Mouse (Mus musculus): ENCODE measurements around the gene Adgrl4. TPM values are rescaled to one million over a fixed set of nuclear protein-coding genes. Genes with fewer than 3 reads are reported as not detected.

Adgrl4 gene
- polyA plus RNA-seq, 1 experiment, result not detected

GRCm38 (mm10) chr3:151424326-151425207 lies 13.1 kb upstream of the Adgrl4 start:
- Histone ChIP-seq H3K27ac (ENCODE audit: insufficient read depth, low read length) (no peak overlapping the region), H3K4me3 (ENCODE audit: insufficient read depth, low read length) (no peak overlapping the region), H3K4me1 (ENCODE audit: control insufficient read depth, insufficient read depth, low read length) (no peaks in the 10 kb centered on the region)
- no peak for TF ChIP-seq CTCF (IDR thresholded peaks at IDR 0.05; ENCODE audit: borderline replicate concordance, insufficient read depth, low read length)
- TF ChIP-seq POLR2A (IDR thresholded peaks at IDR 0.05; ENCODE audit: low read depth, low read length), result no peak

GRCm38 (mm10) chr3:151430106-151430505 lies 7.6 kb upstream of the Adgrl4 start:
- Histone ChIP-seq H3K4me3 (ENCODE audit: insufficient read depth, low read length) (no peak overlapping the region), H3K4me1 (ENCODE audit: control insufficient read depth, insufficient read depth, low read length) (peaks cover 2% of the 10 kb centered on the region; the same call in 1 of the 2 replicates), H3K27ac (ENCODE audit: insufficient read depth, low read length) (no peak overlapping the region)
- TF ChIP-seq CTCF (IDR thresholded peaks at IDR 0.05; ENCODE audit: borderline replicate concordance, insufficient read depth, low read length) (no peak), POLR2A (IDR thresholded peaks at IDR 0.05; ENCODE audit: low read depth, low read length) (no peak)

- peaks cover 2% of the 10 kb centered on the region; the same call in 1 of the 2 replicates for H3K4me1 ChIP-seq (ENCODE audit: control insufficient read depth, insufficient read depth, low read length)
- TF ChIP-seq POLR2A (IDR thresholded peaks at IDR 0.05; ENCODE audit: low read depth, low read length) (no peak), CTCF (IDR thresholded peaks at IDR 0.05; ENCODE audit: borderline replicate concordance, insufficient read depth, low read length) (no peak)
These were observed 6.2 kb upstream of the Adgrl4 start for GRCm38 (mm10) chr3:151431507-151431906.

DNA sequence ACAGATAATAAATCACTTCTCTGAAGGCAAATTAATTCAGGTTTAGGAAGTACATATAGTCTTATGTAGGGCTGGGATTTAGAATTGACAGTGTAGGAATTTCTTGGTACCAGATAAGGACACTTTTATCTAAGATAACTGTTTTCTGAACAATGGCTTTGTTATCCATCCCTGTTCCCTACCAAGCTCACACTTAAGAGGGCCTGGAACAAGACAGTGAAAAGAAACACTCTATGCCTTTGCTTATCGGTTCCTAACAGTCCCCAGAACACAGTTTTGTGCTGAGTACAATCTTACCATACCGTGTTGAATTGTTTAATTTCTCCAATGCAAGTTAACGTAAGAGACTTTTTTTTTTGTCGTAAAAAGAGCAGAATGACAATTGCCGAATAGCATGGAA lies 677 bp downstream of the Adgrl4 start:
- H3K4me1 ChIP-seq (ENCODE audit: control insufficient read depth, insufficient read depth, low read length), result no peaks in the 10 kb centered on the region
- no peak overlapping the region for H3K4me3 ChIP-seq (ENCODE audit: insufficient read depth, low read length)
- H3K27ac ChIP-seq (ENCODE audit: insufficient read depth, low read length), result no peak overlapping the region
- TF ChIP-seq POLR2A (IDR thresholded peaks at IDR 0.05; ENCODE audit: low read depth, low read length), result no peak
- TF ChIP-seq CTCF (IDR thresholded peaks at IDR 0.05; ENCODE audit: borderline replicate concordance, insufficient read depth, low read length), result no peak

More at GRCm38 (mm10) chr3:151431507-151431906, 6.2 kb upstream of the Adgrl4 start:
- peak overlapping the region; percentile 13; the same call in 1 of the 2 replicates for H3K27ac ChIP-seq (ENCODE audit: insufficient read depth, low read length)
- H3K4me3 ChIP-seq (ENCODE audit: insufficient read depth, low read length), result no peak overlapping the region

- Histone ChIP-seq H3K4me1 (ENCODE audit: control insufficient read depth, insufficient read depth, low read length) (no peaks in the 10 kb centered on the region), H3K27ac (ENCODE audit: insufficient read depth, low read length) (no peak overlapping the region), H3K4me3 (ENCODE audit: insufficient read depth, low read length) (no peak overlapping the region)
- TF ChIP-seq CTCF (IDR thresholded peaks at IDR 0.05; ENCODE audit: borderline replicate concordance, insufficient read depth, low read length) (no peak), POLR2A (IDR thresholded peaks at IDR 0.05; ENCODE audit: low read depth, low read length) (no peak)
These were observed 2.3 kb downstream of the Adgrl4 start for GRCm38 (mm10) chr3:151439976-151440375.

DNA sequence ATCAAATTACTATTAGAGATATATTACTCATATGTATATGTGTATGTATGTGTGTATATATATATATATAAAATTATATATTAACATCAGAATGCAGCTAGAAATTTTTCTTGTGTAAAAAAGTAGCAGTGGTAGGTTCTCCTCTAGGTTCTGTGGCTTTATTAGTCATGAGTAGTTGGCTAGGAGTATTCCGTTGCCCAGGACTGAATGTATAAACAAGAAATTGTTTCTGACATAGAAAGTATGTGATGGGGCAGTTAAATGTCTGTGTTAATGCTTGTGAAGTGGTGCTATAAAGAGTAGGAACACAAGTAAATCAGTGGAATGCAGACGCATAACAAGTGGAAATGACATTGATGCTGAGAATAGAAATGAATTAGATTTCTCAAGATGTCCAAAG lies 4.3 kb downstream of the Adgrl4 start:
- TF ChIP-seq POLR2A (IDR thresholded peaks at IDR 0.05; ENCODE audit: low read depth, low read length) (no peak), CTCF (IDR thresholded peaks at IDR 0.05; ENCODE audit: borderline replicate concordance, insufficient read depth, low read length) (no peak)
- Histone ChIP-seq H3K27ac (ENCODE audit: insufficient read depth, low read length) (no peak overlapping the region), H3K4me3 (ENCODE audit: insufficient read depth, low read length) (no peak overlapping the region), H3K4me1 (ENCODE audit: control insufficient read depth, insufficient read depth, low read length) (no peaks in the 10 kb centered on the region)

- TF ChIP-seq CTCF (IDR thresholded peaks at IDR 0.05; ENCODE audit: borderline replicate concordance, insufficient read depth, low read length) (no peak), POLR2A (IDR thresholded peaks at IDR 0.05; ENCODE audit: low read depth, low read length) (no peak)
- Histone ChIP-seq H3K27ac (ENCODE audit: insufficient read depth, low read length) (no peak overlapping the region), H3K4me3 (ENCODE audit: insufficient read depth, low read length) (no peak overlapping the region), H3K4me1 (ENCODE audit: control insufficient read depth, insufficient read depth, low read length) (no peaks in the 10 kb centered on the region)
These were observed 5.8 kb downstream of the Adgrl4 start for GRCm38 (mm10) chr3:151443486-151443885.

- Histone ChIP-seq H3K4me1 (ENCODE audit: control insufficient read depth, insufficient read depth, low read length) (no peaks in the 10 kb centered on the region), H3K4me3 (ENCODE audit: insufficient read depth, low read length) (no peak overlapping the region), H3K27ac (ENCODE audit: insufficient read depth, low read length) (no peak overlapping the region)
- TF ChIP-seq CTCF (IDR thresholded peaks at IDR 0.05; ENCODE audit: borderline replicate concordance, insufficient read depth, low read length) (no peak), POLR2A (IDR thresholded peaks at IDR 0.05; ENCODE audit: low read depth, low read length) (no peak)
These were observed 6.6 kb downstream of the Adgrl4 start for GRCm38 (mm10) chr3:151444284-151444683.

DNA sequence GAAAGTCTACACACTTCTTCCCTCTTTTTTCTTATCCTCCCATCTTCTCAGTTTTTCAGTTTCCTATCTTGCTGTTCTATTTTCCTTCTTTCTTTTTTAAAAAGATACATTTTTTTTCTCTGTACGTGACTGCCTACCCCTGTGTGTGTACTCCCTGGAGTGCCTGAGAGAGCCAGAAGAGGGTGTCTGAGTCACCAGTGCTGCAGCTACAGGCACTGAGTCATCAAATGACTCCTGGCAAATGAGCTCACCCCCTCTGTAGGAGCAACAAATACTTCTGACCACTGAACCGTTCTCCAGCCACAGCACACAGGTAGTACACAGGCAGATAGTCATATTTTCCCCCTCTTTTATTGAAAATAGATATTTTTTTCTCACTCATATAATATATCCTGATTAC lies 8.2 kb downstream of the Adgrl4 start:
- Histone ChIP-seq H3K27ac (ENCODE audit: insufficient read depth, low read length) (peak overlapping the region; percentile 81), H3K4me1 (ENCODE audit: control insufficient read depth, insufficient read depth, low read length) (no peaks in the 10 kb centered on the region), H3K4me3 (ENCODE audit: insufficient read depth, low read length) (no peak overlapping the region)
- TF ChIP-seq CTCF (IDR thresholded peaks at IDR 0.05; ENCODE audit: borderline replicate concordance, insufficient read depth, low read length) (no peak), POLR2A (IDR thresholded peaks at IDR 0.05; ENCODE audit: low read depth, low read length) (no peak)

- TF ChIP-seq POLR2A (IDR thresholded peaks at IDR 0.05; ENCODE audit: low read depth, low read length), result no peak
- TF ChIP-seq CTCF (IDR thresholded peaks at IDR 0.05; ENCODE audit: borderline replicate concordance, insufficient read depth, low read length), result no peak
These were observed 17.5 kb downstream of the Adgrl4 start for GRCm38 (mm10) chr3:151454985-151455701.

More at GRCm38 (mm10) chr3:151454985-151455701, 17.5 kb downstream of the Adgrl4 start:
- H3K4me3 ChIP-seq (ENCODE audit: insufficient read depth, low read length), result no peak overlapping the region
- no peak overlapping the region for H3K27ac ChIP-seq (ENCODE audit: insufficient read depth, low read length)
- H3K4me1 ChIP-seq (ENCODE audit: control insufficient read depth, insufficient read depth, low read length), result peaks cover 3% of the 10 kb centered on the region

Data from embryonic fibroblast, embryonic 13.5 days (primary cell).